Mouse (Mus musculus) olfactory bulb, adult 2 months (tissue): ENCODE measurements around the gene Pgm5.

Source experiments
- CTCF ChIP-seq: fragments of 200-500 bp; IDR thresholded peaks from 2 replicates; pipeline ENCODE4 v1.5.1; 2012; ENCODE audit warnings: low read depth, mild to moderate bottlenecking, low read length, moderate library complexity; ENCODE audit not compliant: insufficient read depth
- POLR2A ChIP-seq: fragments of 200-500 bp; IDR thresholded peaks from 2 replicates; pipeline ENCODE4 v1.6.1; 2012; ENCODE audit warnings: mild to moderate bottlenecking, low read depth, low read length, moderate library complexity; ENCODE audit not compliant: insufficient read depth

- TF ChIP-seq CTCF (no peak), POLR2A (no peak)
Observed at GRCm38 (mm10) chr19:24697946-24698345, 163.7 kb downstream of the Pgm5 start.
